Mouse (Mus musculus) CH12.LX (cell line): ENCODE results near the gene Trim80.

Source experiments
- CTCF ChIP-seq, 2 experiments: IDR thresholded peaks in 1 of 2; conservative IDR thresholded peaks in 1 of 2; 2 replicates each; pipeline ENCODE4 v1.5.1; 2011 to 2012; ENCODE audit warnings: low read depth in 2 of 2, low read length in 2 of 2, improper control_type of control experiment in 1 of 2, inconsistent platforms in 1 of 2, mild to moderate bottlenecking in 1 of 2, moderate library complexity in 1 of 2
- EP300 ChIP-seq: IDR thresholded peaks from 2 replicates; pipeline ENCODE4 v1.6.1; 2011; ENCODE audit warnings: low read length, improper control_type of control experiment
- ETS1 ChIP-seq: conservative IDR thresholded peaks from 2 replicates; pipeline ENCODE4 v1.6.1; 2012; ENCODE audit warnings: low read depth, mild to moderate bottlenecking, inconsistent platforms, low read length, improper control_type of control experiment, moderate library complexity
- GABPA ChIP-seq: IDR thresholded peaks from 2 replicates; pipeline ENCODE4 v1.6.1; 2012; ENCODE audit warnings: low read depth, low read length, improper control_type of control experiment, inconsistent platforms; ENCODE audit not compliant: insufficient replicate concordance
- IRF4 ChIP-seq: IDR thresholded peaks from 2 replicates; pipeline ENCODE4 v1.6.1; 2014; ENCODE audit warnings: low read depth, mild to moderate bottlenecking, inconsistent platforms, low read length, improper control_type of control experiment
- MAZ ChIP-seq: IDR thresholded peaks from 2 replicates; pipeline ENCODE4 v1.6.1; 2012; ENCODE audit warnings: low read depth, mild to moderate bottlenecking, inconsistent platforms, low read length, improper control_type of control experiment, moderate library complexity
- NRF1 ChIP-seq: IDR thresholded peaks from 2 replicates; pipeline ENCODE4 v1.6.1; 2014; ENCODE audit warnings: low read depth, mild to moderate bottlenecking, inconsistent platforms, low read length, improper control_type of control experiment, moderate library complexity
- POLR2A ChIP-seq: IDR thresholded peaks from 2 replicates; pipeline ENCODE4 v1.6.1; 2011; ENCODE audit warnings: low read depth, mild to moderate bottlenecking, improper control_type of control experiment, low read length
- SIN3A ChIP-seq: IDR thresholded peaks from 2 replicates; pipeline ENCODE4 v1.6.1; 2012; ENCODE audit warnings: low read length, improper control_type of control experiment, inconsistent platforms
- SMC3 ChIP-seq: IDR thresholded peaks from 2 replicates; pipeline ENCODE4 v1.6.1; 2011; ENCODE audit warnings: low read depth, low read length, improper control_type of control experiment
- TCF12 ChIP-seq: IDR thresholded peaks from 2 replicates; pipeline ENCODE4 v1.6.1; 2014; ENCODE audit warnings: low read depth, mild to moderate bottlenecking, inconsistent platforms, low read length, improper control_type of control experiment
- ZC3H11A ChIP-seq: IDR thresholded peaks from 2 replicates; pipeline ENCODE4 v1.6.1; 2012; ENCODE audit warnings: low read depth, mild to moderate bottlenecking, inconsistent platforms, low read length, improper control_type of control experiment

DNA sequence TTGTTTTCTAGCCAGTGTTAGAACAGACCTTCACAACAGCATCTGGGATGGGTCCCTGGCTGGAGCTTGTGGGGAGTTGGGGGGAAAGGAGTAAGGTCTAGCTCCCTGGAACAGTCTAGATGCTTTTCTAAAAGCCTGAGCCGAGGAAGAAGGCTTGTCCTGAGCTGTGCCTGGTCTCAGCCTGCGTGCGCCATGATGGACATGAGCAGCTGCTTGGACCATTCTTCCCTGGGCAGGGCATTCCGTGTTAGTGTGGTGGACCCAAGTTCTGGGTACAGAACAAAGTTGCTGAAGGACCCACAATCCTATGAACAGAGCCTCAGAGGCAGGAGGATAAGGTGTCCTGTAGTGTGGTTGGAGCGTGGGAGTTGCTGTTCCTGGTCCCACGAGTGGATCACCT lies 9.8 kb upstream of the Trim80 start:
- TF ChIP-seq MAZ = no peak
- TF ChIP-seq TCF12 = no peak
- no peak for TF ChIP-seq CTCF (conservative IDR thresholded peaks at IDR 0.05 in 1 of 2, IDR thresholded peaks at IDR 0.05 in 1 of 2; ENCODE audit: low read depth in 2 of 2, low read length in 2 of 2)
- TF ChIP-seq NRF1 = no peak
- no peak for TF ChIP-seq SMC3
- TF ChIP-seq POLR2A = no peak
- TF ChIP-seq ZC3H11A = no peak
- TF ChIP-seq GABPA = no peak
- no peak for TF ChIP-seq ETS1
- no peak for TF ChIP-seq IRF4
- TF ChIP-seq SIN3A = no peak
- no peak for TF ChIP-seq EP300
